Mouse (Mus musculus) left cerebral cortex, postnatal 10 days (tissue): ENCODE data around the gene 6030452D12Rik. TPM values are rescaled to one million over a fixed set of nuclear protein-coding genes. Genes with fewer than 3 reads are reported as not detected.
A peak's percentile ranks its signal among the peaks of the same experiment; 100 is the strongest.

Experiments
- DNase-seq, 2 experiments: peaks; one replicate each; pipeline ENCODE4 v3.0.0; 2021 to 2022; ENCODE audit warnings: low spot score in 2 of 2, mixed read lengths in 1 of 2; ENCODE audit errors: extremely low spot score in 1 of 2
- intact Hi-C: fragments of 180-260 bp; cut with DNase I; formaldehyde crosslinking; loops from one replicate; pipeline ENCODE4 v1.15.1; 2025
- total RNA-seq, 2 experiments: library from RNA; stranded (reverse); gene quantifications; 2 replicates each; pipeline ENCODE4 v1.2.3; 2021

6030452D12Rik gene
- total RNA-seq, 2 experiments from 2014 or later: not detected

GRCm38 (mm10) chr8:106512475-106513150 lies 12.3 kb downstream of the 6030452D12Rik start:
- intact Hi-C loops: no loop called here
- peak in 1 of 2 experiments; percentile 9 for DNase-seq

DNA sequence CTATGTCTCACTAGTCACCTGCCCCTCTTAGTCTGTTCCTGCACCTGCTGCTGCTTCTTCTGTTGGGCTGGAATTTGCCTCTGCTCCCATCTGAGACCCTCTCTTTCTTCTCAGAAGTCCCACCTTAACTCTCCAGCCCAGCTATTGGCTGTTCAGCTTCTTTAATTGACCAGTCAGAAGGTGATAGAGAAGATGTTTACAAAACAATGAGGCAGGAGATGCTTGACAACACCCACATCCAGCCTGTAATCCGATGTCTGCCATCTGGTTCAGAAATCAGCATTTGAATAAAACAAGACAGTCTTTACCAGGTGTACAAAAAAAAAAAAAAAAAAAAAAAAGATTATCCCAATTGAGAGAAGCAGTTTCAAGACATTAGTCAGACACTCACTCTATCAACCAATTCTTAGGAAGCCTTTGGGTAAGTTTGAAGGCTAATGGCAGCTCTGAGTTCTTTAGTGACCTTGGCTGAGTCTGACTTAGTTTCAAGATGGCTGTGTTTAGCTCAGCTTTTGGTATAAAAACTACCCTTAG lies 15.7 kb downstream of the 6030452D12Rik start:
- DNase-seq: no peak
- intact Hi-C loops: loop anchor here (5.0 kb wide), 1 partner anchor 74 kb away; no protein-coding TSS in a partner anchor

DNA sequence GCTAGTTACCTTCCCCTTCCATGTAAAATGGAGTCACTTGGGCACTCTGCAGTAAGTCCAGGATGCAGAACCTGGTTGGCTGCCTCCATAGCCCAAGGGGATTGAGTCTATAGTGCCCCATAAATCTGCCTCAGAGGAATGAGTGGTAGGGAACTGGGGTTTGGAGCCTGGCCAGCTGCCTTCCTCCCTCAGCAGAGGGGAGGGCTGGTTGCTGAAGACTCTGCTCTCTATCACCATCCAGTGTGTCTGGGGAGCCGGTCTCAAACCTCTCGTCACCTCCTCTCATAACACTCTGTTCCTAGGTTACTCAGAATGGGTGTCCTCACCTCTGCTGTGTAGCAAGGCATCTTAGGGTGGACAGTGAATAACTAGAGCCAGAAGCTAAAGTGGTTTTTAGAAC lies 16.3 kb downstream of the 6030452D12Rik start:
- intact Hi-C loops: loop anchor here (5.0 kb wide), 1 partner anchor 74 kb away; no protein-coding TSS in a partner anchor
- DNase-seq: peak in 1 of 2 experiments; percentile 19

GRCm38 (mm10) chr8:106518763-106519162 lies 18.4 kb downstream of the 6030452D12Rik start:
- peak in 1 of 2 experiments; percentile 1 for DNase-seq
- intact Hi-C loops: loop anchor here (5.0 kb wide), 1 partner anchor 76 kb away; no protein-coding TSS in a partner anchor

DNA sequence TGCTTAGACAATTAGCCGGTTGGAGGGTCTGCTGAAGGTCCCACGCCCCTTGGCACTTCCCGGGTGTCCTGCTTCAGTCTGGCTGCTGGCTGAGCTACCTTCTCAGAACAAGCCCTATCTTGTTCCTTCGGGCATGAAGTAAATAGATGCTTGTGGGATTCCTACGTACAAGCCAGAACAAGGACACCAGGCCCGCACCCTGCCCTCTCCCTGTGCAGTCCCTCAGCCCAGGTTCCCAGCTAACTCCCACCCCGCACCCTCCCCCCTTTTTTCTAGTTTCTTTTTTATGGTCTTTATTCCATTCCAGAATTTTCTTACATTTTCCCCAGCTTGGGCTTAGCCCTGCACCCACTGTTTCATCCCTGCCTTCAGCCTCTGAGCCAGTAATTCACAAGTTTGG lies 20.3 kb downstream of the 6030452D12Rik start:
- intact Hi-C loops: no loop called here
- DNase-seq: no peak

- DNase-seq: no peak
- intact Hi-C loops: no loop called here
Observed at GRCm38 (mm10) chr8:106521845-106522244, 21.5 kb downstream of the 6030452D12Rik start.

GRCm38 (mm10) chr8:106526725-106527124 lies 26.4 kb downstream of the 6030452D12Rik start:
- intact Hi-C loops: no loop called here
- DNase-seq: no peak

DNA sequence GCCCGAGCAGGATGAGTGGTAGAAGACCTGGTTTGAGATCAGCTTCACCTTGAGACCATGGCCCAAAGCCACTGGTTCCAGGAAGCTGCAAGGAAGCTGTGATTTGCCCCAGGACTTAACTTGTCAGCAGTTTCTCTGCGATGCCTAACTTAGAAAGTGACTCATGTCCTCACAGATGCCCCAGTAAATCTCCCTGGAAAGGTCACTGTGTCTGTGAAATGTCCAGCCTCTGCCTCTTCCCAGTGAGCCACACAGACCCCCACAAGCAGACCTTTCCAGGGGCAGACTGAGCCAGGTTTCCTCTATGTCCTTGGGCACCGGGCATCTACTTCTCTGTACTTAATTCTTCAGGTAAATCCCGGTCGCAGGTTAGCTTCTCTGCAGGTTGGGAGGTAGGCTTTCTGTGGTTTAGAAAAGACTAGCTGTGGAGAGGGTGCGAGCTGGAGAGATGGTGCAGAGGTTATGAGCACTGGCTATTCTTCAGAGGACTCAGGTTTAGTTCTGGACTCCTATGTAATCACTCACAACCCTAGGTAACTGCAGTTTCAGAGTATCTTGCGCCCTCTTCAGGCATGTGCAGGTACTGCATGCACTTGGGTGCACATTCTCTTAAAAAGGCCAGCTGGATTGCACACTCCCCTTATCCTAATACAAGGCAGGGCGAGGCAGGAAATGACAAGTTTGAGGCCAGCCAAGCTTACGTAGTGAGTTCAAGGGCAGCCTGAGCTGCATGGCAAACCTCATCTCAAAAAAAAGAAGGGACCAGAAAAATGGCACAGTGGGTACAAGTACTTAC lies 27.1 kb downstream of the 6030452D12Rik start:
- intact Hi-C loops: no loop called here
- no peak for DNase-seq

- intact Hi-C loops: no loop called here
- DNase-seq: no peak
Observed at GRCm38 (mm10) chr8:106528596-106529249, 28.4 kb downstream of the 6030452D12Rik start.

DNA sequence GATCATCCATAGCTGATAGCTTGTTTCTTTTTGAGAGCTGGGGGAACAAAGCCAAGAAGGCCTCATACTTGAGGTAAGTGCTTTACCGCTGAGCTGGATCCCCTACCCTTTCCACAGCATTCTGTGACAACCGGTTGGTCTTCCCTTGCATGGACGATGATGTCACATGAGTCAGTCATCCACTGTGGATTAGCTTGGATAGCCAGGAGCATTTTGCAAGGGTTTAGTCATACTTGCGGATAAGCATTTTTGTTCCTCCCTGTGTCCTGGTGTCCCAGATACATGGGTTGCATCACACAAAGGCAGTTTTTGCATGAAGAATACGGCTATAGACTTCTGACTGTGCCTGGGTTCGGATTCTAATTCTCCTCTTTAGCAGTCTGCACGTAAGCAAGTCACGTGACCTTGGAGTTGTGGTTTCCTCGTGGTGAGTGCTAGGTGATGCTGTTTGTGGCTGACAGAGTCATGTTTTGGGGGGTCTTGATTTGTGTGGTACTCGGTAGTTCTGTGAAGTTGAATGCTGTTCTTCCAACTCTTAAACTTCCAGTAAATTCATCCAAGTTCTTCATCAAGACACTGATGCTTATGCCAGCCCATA lies 29.7 kb downstream of the 6030452D12Rik start:
- intact Hi-C loops: no loop called here

GRCm38 (mm10) chr8:106530566-106530965 lies 30.2 kb downstream of the 6030452D12Rik start:
- intact Hi-C loops: no loop called here
- DNase-seq: no peak

More for the DNA sequence above, 29.7 kb downstream of the 6030452D12Rik start:
- no peak for DNase-seq

GRCm38 (mm10) chr8:106533709-106534108 lies 33.4 kb downstream of the 6030452D12Rik start:
- no peak for DNase-seq
- intact Hi-C loops: loop anchor here (2.0 kb wide), 1 partner anchor 101 kb away; no protein-coding TSS in a partner anchor

DNA sequence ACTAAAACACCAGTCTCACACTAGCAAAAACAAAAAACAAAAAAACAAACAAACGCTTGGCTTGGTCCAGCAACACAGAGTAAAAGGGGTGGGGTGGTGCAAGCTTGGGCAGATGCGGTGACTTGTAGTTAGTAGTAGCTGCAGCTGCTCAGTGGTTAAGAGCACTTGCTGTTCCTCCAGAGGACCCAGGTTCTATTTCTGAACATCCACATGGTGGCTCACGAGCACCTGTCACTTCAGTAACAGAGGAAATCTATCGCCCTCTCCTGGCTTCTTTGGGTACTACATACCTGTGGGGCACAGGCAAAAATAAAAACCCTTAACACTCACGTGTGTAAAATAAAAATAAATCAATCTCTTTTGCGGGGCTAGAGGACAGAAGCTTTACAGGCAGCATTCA lies 34.1 kb downstream of the 6030452D12Rik start:
- intact Hi-C loops: loop anchor here (2.0 kb wide), 1 partner anchor 102 kb away; no protein-coding TSS in a partner anchor
- peak; percentile 9 to 58 for DNase-seq

DNA sequence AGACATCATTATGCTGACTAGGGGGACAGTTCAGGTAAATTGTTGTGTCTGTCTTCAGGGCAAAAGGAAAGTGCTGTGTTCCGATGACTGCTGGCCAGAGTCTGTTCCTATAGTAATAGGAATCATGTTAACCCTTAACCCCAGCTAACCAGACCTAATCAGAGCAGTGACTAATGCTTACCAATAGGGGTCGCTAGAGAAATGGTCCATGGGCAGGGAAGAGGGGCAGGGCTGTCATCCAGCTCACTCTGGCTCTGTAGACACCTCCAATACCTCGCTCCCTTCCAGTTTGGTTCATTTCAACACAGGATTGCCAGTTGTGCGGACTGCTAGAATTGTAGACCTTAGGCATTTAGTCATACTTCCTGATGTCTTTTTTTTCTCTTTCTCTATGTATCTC lies 35.1 kb downstream of the 6030452D12Rik start:
- no peak for DNase-seq
- intact Hi-C loops: loop anchor here (2.0 kb wide), 1 partner anchor 103 kb away; no protein-coding TSS in a partner anchor

- intact Hi-C loops: no loop called here
Observed at GRCm38 (mm10) chr8:106539193-106539592, 38.9 kb downstream of the 6030452D12Rik start.

DNA sequence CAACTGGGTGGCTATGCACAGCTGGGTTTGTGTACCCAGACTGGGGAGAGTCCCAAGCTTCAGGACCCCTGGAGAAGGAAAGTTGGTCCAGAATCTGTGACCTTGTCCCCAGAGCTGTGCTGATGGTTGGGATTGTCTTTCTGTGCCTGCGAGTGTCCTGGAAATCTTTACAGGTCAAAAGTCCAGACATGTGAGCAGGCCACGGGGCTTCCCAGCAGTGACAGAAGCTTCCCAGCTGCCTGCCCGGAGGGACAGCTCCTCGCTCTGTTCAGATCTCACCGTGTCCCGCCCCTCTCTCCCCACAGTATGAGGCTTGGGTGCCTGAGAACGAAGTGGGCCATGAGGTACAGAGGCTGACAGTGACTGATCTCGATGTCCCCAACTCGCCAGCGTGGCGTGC lies 40.7 kb downstream of the 6030452D12Rik start:
- DNase-seq: no peak
- intact Hi-C loops: no loop called here

More at GRCm38 (mm10) chr8:106539193-106539592, 38.9 kb downstream of the 6030452D12Rik start:
- DNase-seq: no peak

DNA sequence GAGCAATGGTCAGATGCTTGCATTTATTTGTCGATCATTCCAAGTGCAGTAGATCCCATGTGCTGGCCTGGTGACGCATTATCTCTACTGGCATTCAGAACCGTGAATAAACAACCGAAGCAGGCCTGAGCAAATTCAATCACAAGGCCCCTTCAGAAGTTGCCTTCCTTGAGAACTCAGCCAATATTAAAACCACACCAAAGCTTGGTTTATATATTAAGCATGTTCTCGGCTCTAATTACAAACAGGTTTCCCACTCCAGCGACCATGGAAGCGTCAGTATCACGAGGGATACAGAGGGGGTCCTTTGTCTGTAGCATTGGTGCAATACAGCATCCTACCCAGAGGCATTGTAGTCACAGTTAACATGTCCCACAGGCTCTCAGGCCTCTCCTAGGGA lies 42.7 kb downstream of the 6030452D12Rik start:
- no peak for DNase-seq
- intact Hi-C loops: no loop called here

DNA sequence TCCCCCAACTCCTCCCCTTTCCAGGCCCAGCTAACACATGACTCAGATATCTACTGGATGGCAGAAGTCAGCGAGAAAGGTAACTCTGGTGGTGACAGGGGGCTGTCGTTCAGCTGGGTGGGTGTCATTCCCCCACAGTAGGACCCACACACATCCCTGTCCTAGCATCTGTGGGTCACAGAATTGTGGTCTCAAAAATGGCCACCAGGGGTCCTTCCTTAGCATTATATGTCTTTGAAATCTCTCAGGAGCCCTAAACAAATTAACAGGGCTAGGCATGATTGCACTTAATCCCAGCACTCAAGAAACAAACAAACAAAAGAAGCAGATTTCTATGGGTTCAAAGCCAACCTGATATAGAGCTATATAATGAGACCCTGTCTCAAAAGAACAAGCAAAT lies 44.8 kb downstream of the 6030452D12Rik start:
- intact Hi-C loops: loop anchor here (5.0 kb wide), 1 partner anchor 97 kb away; no protein-coding TSS in a partner anchor
- DNase-seq: no peak
